Mouse (Mus musculus) cerebellum, adult 9-11 months (tissue): ENCODE measurements around the gene Txnip.

Experiments used
- DNase-seq: peaks from one replicate; pipeline ENCODE4 v3.0.0; 2022

Txnip gene

GRCm38 (mm10) chr3:96570643-96571042 lies 12.9 kb downstream of the Txnip start:
- no peak for DNase-seq

- DNase-seq = no peak
Measured at GRCm38 (mm10) chr3:96571336-96571735, 13.6 kb downstream of the Txnip start.

- no peak for DNase-seq
Measured at GRCm38 (mm10) chr3:96571896-96572698, 14.3 kb downstream of the Txnip start.

- no peak for DNase-seq
Measured at GRCm38 (mm10) chr3:96573611-96574511, 16.1 kb downstream of the Txnip start.

GRCm38 (mm10) chr3:96575272-96575984 lies 17.7 kb downstream of the Txnip start:
- DNase-seq = no peak

- DNase-seq = no peak
Measured at GRCm38 (mm10) chr3:96576005-96576658, 18.4 kb downstream of the Txnip start.

GRCm38 (mm10) chr3:96576690-96577541 lies 19.2 kb downstream of the Txnip start, which contains the start of gene Gm16253:
Gene Gm16253 (plus strand): TSS chr3:96576984.
- DNase-seq = peak; percentile 88

- no peak for DNase-seq
Measured at GRCm38 (mm10) chr3:96577566-96577965, 19.8 kb downstream of the Txnip start.

GRCm38 (mm10) chr3:96578561-96579238 lies 20.9 kb downstream of the Txnip start:
- no peak for DNase-seq

- no peak for DNase-seq
Measured at GRCm38 (mm10) chr3:96579239-96579750, 21.5 kb downstream of the Txnip start.

- peak; percentile 92 for DNase-seq
Measured at GRCm38 (mm10) chr3:96579885-96580454, 22.2 kb downstream of the Txnip start.

GRCm38 (mm10) chr3:96581141-96581540 lies 23.4 kb downstream of the Txnip start:
- no peak for DNase-seq

GRCm38 (mm10) chr3:96581771-96582515 lies 24.2 kb downstream of the Txnip start:
- no peak for DNase-seq

GRCm38 (mm10) chr3:96583386-96583785 lies 25.6 kb downstream of the Txnip start:
- DNase-seq = no peak

- peak; percentile 17 for DNase-seq
Measured at GRCm38 (mm10) chr3:96590657-96591056, 32.9 kb downstream of the Txnip start.

GRCm38 (mm10) chr3:96593374-96593773 lies 35.6 kb downstream of the Txnip start:
- DNase-seq = peak; percentile 71

- DNase-seq = peak; percentile 97
Measured at GRCm38 (mm10) chr3:96593790-96594560, 36.2 kb downstream of the Txnip start, which contains the start of gene Polr3gl. Gene Polr3gl (minus strand): TSS chr3:96594181.

GRCm38 (mm10) chr3:96594851-96595250 lies 37.1 kb downstream of the Txnip start:
- peak; percentile 51 for DNase-seq

GRCm38 (mm10) chr3:96595661-96596060 lies 37.9 kb downstream of the Txnip start:
- peak; percentile 76 for DNase-seq
